Mouse (Mus musculus): ENCODE data around the gene Hmgb1. TPM values are rescaled to one million over a fixed set of nuclear protein-coding genes. Genes with fewer than 3 reads are reported as not detected.

Hmgb1 gene
- total RNA-seq, 2 experiments from 2014 or later, result 125 to 128 TPM

GRCm38 (mm10) chr5:149113439-149113838 lies 70.8 kb downstream of the Hmgb1 start:
- no peak for DNase-seq (ENCODE audit: extremely low spot score in 1 of 2, low spot score in 2 of 2)
- Histone ChIP-seq H3K4me3 (no peak overlapping the region), H3K27ac (no peak overlapping the region)
- intact Hi-C loops (cut with DNase I), result no loop called here
- no peak for TF ChIP-seq CTCF (IDR thresholded peaks at IDR 0.05)

DNA sequence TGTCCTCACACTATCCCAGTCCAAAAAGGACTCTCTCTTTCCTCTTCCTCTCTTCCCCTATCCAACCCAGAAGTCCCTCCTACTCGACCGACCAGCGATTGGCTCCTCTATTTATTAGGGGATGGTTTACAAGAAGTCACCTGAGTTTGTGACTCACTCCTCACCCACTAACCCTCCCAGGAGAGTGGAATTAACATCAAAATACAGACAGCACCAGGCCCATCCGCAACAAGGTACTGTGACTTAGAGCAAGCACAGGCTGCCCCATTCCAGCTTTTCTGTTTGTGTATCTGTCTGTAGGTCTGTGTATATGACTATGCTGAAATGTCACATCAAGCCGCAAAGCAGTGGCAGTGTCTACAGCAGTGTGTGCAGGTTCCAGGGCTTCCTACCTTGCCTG lies 71.7 kb downstream of the Hmgb1 start:
- intact Hi-C loops (cut with DNase I), result no loop called here
- Histone ChIP-seq H3K4me3 (no peak overlapping the region), H3K27ac (no peak overlapping the region)
- no peak for DNase-seq (ENCODE audit: extremely low spot score in 1 of 2, low spot score in 2 of 2)
- no peak for TF ChIP-seq CTCF (IDR thresholded peaks at IDR 0.05)

DNA sequence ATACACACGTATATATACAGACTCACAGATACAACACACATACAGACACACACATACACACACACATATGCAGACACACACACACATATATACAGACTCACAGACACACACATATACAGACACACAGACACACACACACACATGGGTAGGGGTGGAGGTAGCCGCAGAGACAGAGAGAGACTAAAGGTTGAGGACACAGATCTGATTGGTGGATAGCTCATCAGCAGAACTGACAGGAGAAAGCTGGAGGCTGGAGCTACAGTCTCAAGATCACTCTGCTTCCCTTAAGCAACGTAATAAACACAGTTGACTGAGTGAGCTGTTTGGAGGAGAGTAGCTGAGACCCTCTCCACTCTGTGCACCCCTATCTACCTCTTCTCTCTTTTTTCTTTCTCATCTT lies 75.1 kb downstream of the Hmgb1 start:
- no peak for TF ChIP-seq CTCF (IDR thresholded peaks at IDR 0.05)
- Histone ChIP-seq H3K27ac (no peak overlapping the region), H3K4me3 (no peak overlapping the region)
- intact Hi-C loops (cut with DNase I), result no loop called here
- DNase-seq (ENCODE audit: extremely low spot score in 1 of 2, low spot score in 2 of 2), result no peak

GRCm38 (mm10) chr5:149108178-149108577 lies 76.1 kb downstream of the Hmgb1 start:
- intact Hi-C loops (cut with DNase I), result no loop called here
- TF ChIP-seq CTCF (IDR thresholded peaks at IDR 0.05), result no peak
- no peak overlapping the region for H3K27ac ChIP-seq

GRCm38 (mm10) chr5:149107566-149107965 lies 76.7 kb downstream of the Hmgb1 start:
- no peak overlapping the region for H3K27ac ChIP-seq
- TF ChIP-seq CTCF (IDR thresholded peaks at IDR 0.05), result no peak
- no peak overlapping the region for H3K4me3 ChIP-seq
- intact Hi-C loops (cut with DNase I), result no loop called here
- DNase-seq (ENCODE audit: extremely low spot score in 1 of 2, low spot score in 2 of 2), result no peak

More at GRCm38 (mm10) chr5:149108178-149108577, 76.1 kb downstream of the Hmgb1 start:
- H3K4me3 ChIP-seq, result no peak overlapping the region
- no peak for DNase-seq (ENCODE audit: extremely low spot score in 1 of 2, low spot score in 2 of 2)

GRCm38 (mm10) chr5:149104096-149104725 lies 80.1 kb downstream of the Hmgb1 start:
- no peak overlapping the region for H3K27ac ChIP-seq
- TF ChIP-seq CTCF (IDR thresholded peaks at IDR 0.05), result no peak
- intact Hi-C loops (cut with DNase I), result no loop called here

GRCm38 (mm10) chr5:149101869-149102268 lies 82.4 kb downstream of the Hmgb1 start:
- no peak overlapping the region for H3K4me3 ChIP-seq
- intact Hi-C loops (cut with DNase I), result no loop called here
- no peak overlapping the region for H3K27ac ChIP-seq
- TF ChIP-seq CTCF (IDR thresholded peaks at IDR 0.05), result peak; percentile 8
- no peak for DNase-seq (ENCODE audit: extremely low spot score in 1 of 2, low spot score in 2 of 2)

More at GRCm38 (mm10) chr5:149104096-149104725, 80.1 kb downstream of the Hmgb1 start:
- no peak overlapping the region for H3K4me3 ChIP-seq
- no peak for DNase-seq (ENCODE audit: extremely low spot score in 1 of 2, low spot score in 2 of 2)

DNA sequence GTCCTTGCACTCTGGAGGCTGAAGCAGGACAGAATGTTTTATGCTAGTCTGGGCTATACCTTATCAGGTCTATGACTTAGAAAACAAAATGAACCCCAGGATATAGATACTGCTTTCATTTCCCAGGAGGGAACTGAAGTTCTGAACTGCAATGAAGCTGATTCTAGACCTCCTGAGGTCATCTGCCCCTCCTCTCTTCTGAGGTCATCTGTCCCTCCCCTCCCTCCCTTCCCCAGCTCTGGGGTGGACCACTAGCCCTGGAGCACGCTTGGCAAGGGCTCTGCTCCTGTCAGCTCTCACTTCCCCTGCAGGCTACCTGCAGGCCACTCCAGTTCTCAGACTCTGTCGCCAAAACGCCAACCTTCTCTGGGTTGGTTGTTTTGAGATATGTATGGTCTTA lies 84.2 kb downstream of the Hmgb1 start:
- DNase-seq (ENCODE audit: extremely low spot score in 1 of 2, low spot score in 2 of 2), result no peak
- no peak overlapping the region for H3K27ac ChIP-seq
- intact Hi-C loops (cut with DNase I), result no loop called here
- no peak overlapping the region for H3K4me3 ChIP-seq
- no peak for TF ChIP-seq CTCF (IDR thresholded peaks at IDR 0.05)

DNA sequence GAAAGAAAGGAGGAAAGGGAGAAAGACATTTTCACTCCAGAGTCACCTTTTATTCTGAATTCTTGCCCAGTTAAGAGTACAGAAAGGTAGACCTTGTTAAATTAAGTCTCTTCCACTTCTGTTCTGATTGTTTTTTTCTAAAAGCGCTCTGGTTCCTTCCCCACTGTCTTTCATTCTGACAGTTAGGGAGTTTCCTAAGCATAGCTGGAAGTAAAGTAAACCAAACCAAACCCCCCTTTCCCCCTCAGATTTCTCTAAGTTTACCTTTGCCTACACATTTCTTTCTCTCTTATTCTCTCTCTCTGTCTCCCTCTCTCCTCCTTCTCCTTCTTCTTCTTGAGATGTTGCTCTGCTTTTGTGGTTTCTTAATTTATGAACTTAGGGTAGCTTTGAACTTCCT lies 85.3 kb downstream of the Hmgb1 start:
- no peak overlapping the region for H3K4me3 ChIP-seq
- TF ChIP-seq CTCF (IDR thresholded peaks at IDR 0.05), result no peak
- intact Hi-C loops (cut with DNase I), result no loop called here
- H3K27ac ChIP-seq, result no peak overlapping the region
- no peak for DNase-seq (ENCODE audit: extremely low spot score in 1 of 2, low spot score in 2 of 2)

DNA sequence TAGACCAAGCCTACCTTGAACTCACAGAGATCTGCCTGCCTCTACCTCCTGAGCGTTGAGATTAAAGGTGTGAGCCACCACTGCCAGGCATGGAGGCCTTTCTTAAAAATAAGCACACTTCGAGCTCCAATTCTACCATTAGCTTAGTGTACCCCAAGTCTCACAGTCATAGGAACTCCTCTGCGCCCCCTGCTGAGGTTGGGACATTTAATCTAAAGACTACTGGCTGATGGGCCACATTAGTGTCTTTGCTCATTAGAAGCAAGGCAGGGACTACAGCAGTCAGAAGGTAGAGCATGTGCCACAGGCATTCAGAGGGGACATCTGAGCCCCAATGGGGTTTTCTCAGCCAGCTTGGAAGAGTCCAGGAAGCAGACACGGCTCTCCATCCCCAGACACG lies 86.4 kb downstream of the Hmgb1 start:
- no peak for DNase-seq (ENCODE audit: extremely low spot score in 1 of 2, low spot score in 2 of 2)
- no peak for TF ChIP-seq CTCF (IDR thresholded peaks at IDR 0.05)
- intact Hi-C loops (cut with DNase I), result no loop called here
- Histone ChIP-seq H3K27ac (no peak overlapping the region), H3K4me3 (no peak overlapping the region)

- intact Hi-C loops (cut with DNase I), result no loop called here
- Histone ChIP-seq H3K4me3 (no peak overlapping the region), H3K27ac (no peak overlapping the region)
- no peak for DNase-seq (ENCODE audit: extremely low spot score in 1 of 2, low spot score in 2 of 2)
- TF ChIP-seq CTCF (IDR thresholded peaks at IDR 0.05), result no peak
Measured at GRCm38 (mm10) chr5:149096284-149096683, 88.0 kb downstream of the Hmgb1 start.

DNA sequence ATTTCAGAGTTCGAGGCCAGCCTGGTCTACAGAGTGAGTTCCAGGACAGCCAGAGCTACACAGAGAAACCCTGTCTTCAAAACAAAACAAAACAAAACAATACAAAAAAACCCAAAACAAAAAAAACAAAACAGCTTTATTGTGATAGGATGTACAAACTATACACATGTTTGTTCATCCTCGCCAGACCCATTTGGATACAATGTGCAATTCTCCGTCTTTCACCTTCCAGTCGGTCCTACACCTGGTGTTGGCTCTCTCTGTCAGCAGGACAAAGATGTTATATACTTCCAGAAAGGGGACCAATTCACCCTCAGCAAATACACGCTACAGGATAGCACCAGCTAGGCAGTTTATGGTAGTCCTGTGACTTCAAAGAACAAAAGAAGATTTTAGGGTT lies 91.4 kb downstream of the Hmgb1 start:
- intact Hi-C loops (cut with DNase I), result no loop called here
- Histone ChIP-seq H3K4me3 (no peak overlapping the region), H3K27ac (no peak overlapping the region)
- no peak for TF ChIP-seq CTCF (IDR thresholded peaks at IDR 0.05)
- no peak for DNase-seq (ENCODE audit: extremely low spot score in 1 of 2, low spot score in 2 of 2)

DNA sequence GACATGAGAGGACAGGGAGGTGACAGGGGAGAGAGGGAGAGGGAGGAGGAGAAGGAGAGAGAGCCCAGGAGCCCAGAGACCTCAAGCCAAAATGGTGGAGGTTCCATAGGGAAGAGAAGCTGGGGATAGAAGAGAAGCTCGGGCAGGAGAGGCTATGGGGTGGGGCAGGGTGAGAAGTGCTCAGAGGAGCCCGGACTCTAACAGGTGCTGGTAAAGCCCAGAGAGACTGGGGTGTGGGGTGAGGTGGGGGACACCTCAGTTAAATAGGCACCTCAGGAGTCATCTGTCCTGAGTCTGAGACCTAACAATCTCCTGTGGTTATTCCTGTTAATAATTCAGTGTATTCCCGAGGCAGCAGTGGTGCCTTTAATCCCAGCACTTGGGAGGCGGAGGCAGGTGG lies 91.8 kb downstream of the Hmgb1 start:
- intact Hi-C loops (cut with DNase I), result no loop called here
- H3K27ac ChIP-seq, result no peak overlapping the region
- no peak for TF ChIP-seq CTCF (IDR thresholded peaks at IDR 0.05)

More for the DNA sequence above, 91.8 kb downstream of the Hmgb1 start:
- DNase-seq (ENCODE audit: extremely low spot score in 1 of 2, low spot score in 2 of 2), result no peak
- H3K4me3 ChIP-seq, result no peak overlapping the region

All from left cerebral cortex, adult 2 months (tissue).